Mouse (Mus musculus): ENCODE data around the gene Herc4.

Gene Herc4

GRCm38 (mm10) chr10:63243493-63244054, at the start of gene Herc4:
TSS of gene Herc4 (plus strand) at chr10:63243810.
- peak; percentile 98 for DNase-seq (ENCODE audit: low spot score)

- DNase-seq (ENCODE audit: low spot score) = no peak
Observed at GRCm38 (mm10) chr10:63199008-63199407, 44.6 kb upstream of the Herc4 start.

GRCm38 (mm10) chr10:63201534-63201933, 42.1 kb upstream of the Herc4 start:
- no peak for DNase-seq (ENCODE audit: low spot score)

GRCm38 (mm10) chr10:63203002-63203401, 40.6 kb upstream of the Herc4 start:
- no peak for DNase-seq (ENCODE audit: low spot score)

- DNase-seq (ENCODE audit: low spot score) = no peak
Observed at GRCm38 (mm10) chr10:63203728-63204127, 39.9 kb upstream of the Herc4 start, which contains the start of gene Mypn. TSS of gene Mypn (minus strand) at chr10:63203952.

- no peak for DNase-seq (ENCODE audit: low spot score)
Observed at GRCm38 (mm10) chr10:63208871-63209270, 34.7 kb upstream of the Herc4 start.

- no peak for DNase-seq (ENCODE audit: low spot score)
Observed at GRCm38 (mm10) chr10:63221081-63221783, 22.4 kb upstream of the Herc4 start.

- no peak for DNase-seq (ENCODE audit: low spot score)
Observed at GRCm38 (mm10) chr10:63224341-63224740, 19.3 kb upstream of the Herc4 start.

- DNase-seq (ENCODE audit: low spot score) = no peak
Observed at GRCm38 (mm10) chr10:63230266-63230665, 13.3 kb upstream of the Herc4 start.

GRCm38 (mm10) chr10:63230854-63231253, 12.8 kb upstream of the Herc4 start:
- DNase-seq (ENCODE audit: low spot score) = no peak

- DNase-seq (ENCODE audit: low spot score) = no peak
Observed at GRCm38 (mm10) chr10:63231630-63232029, 12.0 kb upstream of the Herc4 start.

- DNase-seq (ENCODE audit: low spot score) = no peak
Observed at GRCm38 (mm10) chr10:63234133-63234532, 9.5 kb upstream of the Herc4 start.

- DNase-seq (ENCODE audit: low spot score) = no peak
Observed at GRCm38 (mm10) chr10:63235889-63236288, 7.7 kb upstream of the Herc4 start.

- no peak for DNase-seq (ENCODE audit: low spot score)
Observed at GRCm38 (mm10) chr10:63236663-63237062, 6.9 kb upstream of the Herc4 start.

GRCm38 (mm10) chr10:63237206-63237605, 6.4 kb upstream of the Herc4 start:
- no peak for DNase-seq (ENCODE audit: low spot score)

GRCm38 (mm10) chr10:63238090-63238489, 5.5 kb upstream of the Herc4 start:
- DNase-seq (ENCODE audit: low spot score) = no peak

- DNase-seq (ENCODE audit: low spot score) = no peak
Observed at GRCm38 (mm10) chr10:63239848-63240247, 3.8 kb upstream of the Herc4 start.

- no peak for DNase-seq (ENCODE audit: low spot score)
Observed at GRCm38 (mm10) chr10:63240868-63241271, 2.7 kb upstream of the Herc4 start.

- no peak for DNase-seq (ENCODE audit: low spot score)
Observed at GRCm38 (mm10) chr10:63242798-63243435, 693 bp upstream of the Herc4 start.

- no peak for DNase-seq (ENCODE audit: low spot score)
Observed at GRCm38 (mm10) chr10:63244055-63244671, 553 bp downstream of the Herc4 start.

GRCm38 (mm10) chr10:63244746-63245145, 1.1 kb downstream of the Herc4 start:
- DNase-seq (ENCODE audit: low spot score) = no peak

GRCm38 (mm10) chr10:63245846-63246245, 2.2 kb downstream of the Herc4 start:
- DNase-seq (ENCODE audit: low spot score) = no peak

GRCm38 (mm10) chr10:63247457-63247856, 3.8 kb downstream of the Herc4 start:
- peak; percentile 44 for DNase-seq (ENCODE audit: low spot score)

All from yolk sac, embryonic 10.5 days (tissue).